Mouse (Mus musculus) left cerebral cortex, postnatal 25 days (tissue): ENCODE measurements at regions not wholly inside any gene's neighbourhood (a gene's known extent, or its start where the extent isn't known, plus 50 kb on each side); places are given as distances from the start of the nearest gene placed in this dataset.

Source experiments
- DNase-seq, 2 experiments: peaks; one replicate each; pipeline ENCODE4 v3.0.0; 2022; ENCODE audit warnings: low spot score in 2 of 2, mixed read lengths in 1 of 2
- intact Hi-C: fragments of 180-260 bp; cut with DNase I; formaldehyde crosslinking; loops from one replicate; pipeline ENCODE4 v1.15.1; 2025

DNA sequence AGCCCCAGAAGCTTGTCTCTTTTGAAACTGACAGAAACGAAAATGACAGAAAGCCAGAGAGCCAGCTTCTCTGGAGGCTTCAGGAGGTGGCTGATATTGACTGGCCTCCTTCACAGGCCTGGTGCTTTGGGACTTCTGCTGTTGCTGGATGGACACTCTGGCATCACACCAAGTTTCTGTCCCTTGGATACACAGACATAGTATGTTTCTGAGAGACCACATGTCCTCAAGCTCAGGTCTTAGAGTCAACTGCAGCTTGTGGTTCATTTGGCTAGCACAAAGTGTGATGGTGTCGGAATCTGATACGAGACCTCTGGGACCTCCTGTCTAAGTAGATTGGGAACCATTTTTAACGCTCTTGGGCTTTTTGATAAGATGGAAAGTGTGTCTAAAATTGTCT, 502.0 kb downstream of the Sqor start:
- no peak for DNase-seq

DNA sequence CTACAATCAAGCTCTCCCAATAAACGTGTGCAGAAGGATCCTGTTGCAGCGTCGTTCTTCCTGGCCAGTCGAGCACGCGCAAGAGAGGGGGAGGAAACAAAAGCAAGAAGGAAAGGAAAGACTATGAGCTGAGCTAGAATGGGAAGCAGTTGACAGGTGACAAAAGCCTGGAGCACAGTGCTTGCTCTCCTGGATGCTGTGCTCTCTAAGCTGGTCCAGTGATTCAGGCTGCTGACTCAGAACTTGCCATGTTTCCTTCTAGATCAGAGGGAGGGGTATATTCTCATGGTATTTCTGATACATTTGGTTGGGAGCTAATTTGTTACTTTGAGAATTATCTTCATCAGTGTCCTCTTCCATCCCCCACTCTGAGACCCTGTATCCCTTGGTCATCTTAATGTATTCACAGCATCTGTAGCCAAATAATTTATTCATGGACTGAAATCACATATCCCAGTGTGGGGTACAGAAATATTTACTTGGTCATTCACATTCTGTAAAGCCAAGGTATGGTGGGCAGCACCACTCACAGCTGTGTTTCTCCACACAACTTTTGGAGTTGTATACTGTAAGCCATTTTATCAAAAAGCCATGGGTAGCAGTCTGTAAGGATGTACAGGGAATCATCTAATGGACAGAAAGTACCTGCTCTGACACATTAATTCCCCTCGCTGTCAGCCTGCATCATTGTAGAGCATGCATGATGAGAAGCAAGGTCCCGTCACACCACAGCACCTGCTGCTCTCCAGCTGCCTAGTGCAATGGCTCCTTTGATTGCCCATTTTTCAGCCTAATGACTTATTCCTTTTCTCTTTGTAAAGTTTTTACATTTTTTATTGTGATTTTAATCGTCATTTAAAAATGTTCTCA, 510.1 kb downstream of the Sqor start:
- intact Hi-C loops = no loop called here
- DNase-seq = no peak

More for the DNA sequence above, 502.0 kb downstream of the Sqor start:
- intact Hi-C loops = no loop called here

DNA sequence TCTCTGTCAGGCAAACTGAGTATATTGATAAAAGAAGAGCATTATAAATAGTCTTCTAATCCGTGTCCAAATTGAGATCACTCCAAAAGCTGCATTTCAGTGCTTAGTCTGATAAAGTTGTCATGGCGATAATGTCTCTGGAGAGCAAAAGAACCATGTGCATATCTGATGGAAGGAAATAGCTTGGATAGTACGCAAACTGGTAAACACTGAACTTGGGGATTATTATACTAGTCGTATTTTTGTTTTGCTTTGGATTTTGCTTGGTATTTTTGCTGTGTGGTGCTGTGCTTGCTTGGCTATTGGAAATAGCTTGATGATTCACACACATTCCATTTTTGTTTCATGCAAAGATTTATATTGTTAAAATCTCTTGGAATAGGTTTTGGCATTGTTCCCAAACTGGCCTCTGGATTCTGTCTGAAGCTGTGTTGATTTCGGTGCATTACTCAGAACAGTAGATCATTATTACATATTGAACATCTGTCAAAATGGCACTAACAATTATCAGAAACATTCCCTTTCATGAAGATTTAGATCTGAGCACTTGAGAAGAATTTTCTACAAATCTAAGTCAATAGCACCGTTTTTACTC, 510.8 kb downstream of the Sqor start:
- peak; percentile 5 to 18 for DNase-seq
- intact Hi-C loops = no loop called here

DNA sequence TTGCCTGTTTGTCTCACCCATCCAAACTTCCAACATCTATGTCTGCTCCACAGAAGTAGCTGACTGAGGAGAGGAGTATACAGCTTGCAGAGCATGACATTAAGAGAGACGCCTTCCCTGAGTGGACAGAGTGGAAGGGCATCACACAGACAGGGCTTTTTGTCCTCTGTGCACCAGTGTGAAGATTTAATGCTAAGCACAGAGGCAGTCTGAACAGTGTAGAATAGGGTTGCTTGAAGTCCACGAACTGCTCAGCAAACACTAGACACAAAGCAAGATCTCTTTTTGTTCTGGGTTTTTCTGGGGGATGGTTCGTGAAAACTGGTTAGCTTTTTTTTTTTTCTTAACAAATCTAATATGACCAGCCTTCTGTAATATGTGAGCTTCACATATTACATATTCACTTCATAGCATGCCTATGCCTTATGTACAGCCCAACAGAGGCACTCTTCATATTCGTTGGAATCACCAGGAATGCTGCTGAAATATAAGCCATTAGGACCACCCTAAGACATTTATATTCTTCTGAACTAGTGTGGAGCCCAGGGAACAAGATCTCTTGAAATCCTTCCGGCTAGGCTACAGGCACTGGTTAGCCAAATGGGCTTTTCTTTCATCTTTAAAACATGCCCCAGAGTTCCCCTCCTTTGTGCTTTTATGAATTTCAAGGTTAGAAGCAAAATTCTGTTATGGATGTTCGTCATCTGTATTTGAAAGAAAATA, 546.7 kb downstream of the Sqor start:
- intact Hi-C loops = loop anchor here (5.0 kb wide), 2 partner anchors 781 to 1616 kb away; no protein-coding TSS in a partner anchor

DNA sequence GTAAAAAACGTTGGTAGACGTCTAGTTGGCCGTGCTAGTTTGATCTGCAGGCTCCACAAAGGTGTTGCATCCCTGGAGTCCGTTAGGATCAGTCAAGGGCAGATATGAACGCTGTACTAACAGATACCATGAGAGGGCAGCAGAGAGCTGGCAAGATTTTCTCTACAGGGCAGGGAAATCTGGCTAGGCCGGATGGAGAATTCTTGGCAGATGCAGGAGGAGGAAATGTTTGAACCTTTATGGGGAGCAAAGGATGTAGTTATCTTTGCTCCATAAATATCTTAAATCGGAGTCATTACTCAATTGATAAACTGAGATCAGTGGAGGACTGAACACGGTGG, 547.2 kb downstream of the Sqor start:
- intact Hi-C loops = loop anchor here (5.0 kb wide), 2 partner anchors 780 to 1615 kb away; no protein-coding TSS in a partner anchor
- peak; percentile 81 to 88 for DNase-seq

More for the DNA sequence above, 546.7 kb downstream of the Sqor start:
- no peak for DNase-seq

DNA sequence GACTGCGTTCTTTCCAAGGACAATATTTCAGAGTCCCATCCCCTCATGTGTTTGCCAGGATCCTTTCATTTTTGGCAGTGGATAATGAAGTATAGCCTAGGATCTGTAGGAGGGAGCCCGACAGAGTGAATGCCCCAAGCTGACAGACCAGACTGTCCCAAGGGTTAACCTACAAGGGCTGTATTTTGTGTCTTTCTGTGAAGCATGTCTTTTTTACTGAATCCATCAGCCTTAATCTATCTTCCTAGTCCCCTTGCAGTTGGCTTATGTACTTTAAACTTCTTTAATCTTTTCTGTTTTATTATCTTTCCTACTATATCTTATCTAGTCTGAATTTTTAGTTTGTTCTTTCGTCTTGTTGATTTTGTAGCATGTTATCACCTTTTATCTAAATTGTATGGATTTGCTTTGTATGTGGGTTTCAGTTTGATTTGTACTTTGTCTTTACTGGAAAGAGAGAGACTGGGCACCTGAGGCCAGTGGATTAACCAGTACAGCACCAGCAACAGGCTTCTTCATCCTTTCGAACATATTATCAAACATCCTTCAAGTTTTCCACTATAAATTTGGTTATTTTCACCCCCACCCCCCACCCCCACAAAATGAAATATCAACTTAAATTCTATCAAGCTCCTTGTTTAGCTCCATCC, 555.5 kb downstream of the Sqor start:
- no peak for DNase-seq
- intact Hi-C loops = no loop called here

DNA sequence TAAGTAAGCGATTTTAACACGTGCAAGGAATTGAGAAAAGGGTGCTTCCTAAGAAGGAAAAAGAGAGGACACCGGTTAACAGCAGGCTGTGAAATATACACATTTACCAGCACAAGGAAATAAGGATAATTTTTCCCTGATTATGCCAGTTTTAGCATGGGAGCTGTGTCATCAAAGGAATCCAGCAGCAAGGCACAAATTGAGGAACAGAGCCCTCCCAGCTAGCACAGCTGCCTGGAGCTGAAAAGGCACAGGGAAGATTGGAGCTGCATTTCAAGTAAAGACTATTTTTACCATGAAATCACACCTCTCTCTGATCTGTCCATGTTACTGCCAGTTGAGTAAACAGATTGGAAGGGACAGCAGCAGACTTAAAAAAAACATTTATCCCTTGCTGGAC, 558.7 kb downstream of the Sqor start:
- intact Hi-C loops = no loop called here
- peak; percentile 23 to 64 for DNase-seq

DNA sequence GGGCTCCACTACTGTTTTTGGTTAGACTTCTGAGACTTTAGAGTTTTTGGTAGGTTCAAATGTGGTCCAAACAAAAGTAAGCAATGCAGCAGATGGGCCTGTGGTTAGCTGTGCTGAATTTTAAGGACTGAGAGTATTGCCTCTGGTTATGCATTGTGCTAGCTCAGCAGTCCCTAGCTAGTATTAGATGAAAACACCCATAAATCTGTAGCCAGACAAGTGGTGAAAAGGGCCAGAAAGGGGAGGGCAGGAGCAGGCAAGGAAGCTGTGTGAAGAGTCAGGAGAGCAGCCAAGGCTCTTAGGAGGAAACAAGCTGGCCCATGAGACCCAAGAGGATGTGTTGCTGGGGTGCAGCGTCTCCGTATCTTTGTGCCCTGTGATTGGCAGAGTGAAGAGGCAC, 559.9 kb downstream of the Sqor start:
- no peak for DNase-seq
- intact Hi-C loops = no loop called here

- DNase-seq = peak; percentile 5 to 33
- intact Hi-C loops = no loop called here
These were observed 584.7 kb downstream of the Sqor start for GRCm38 (mm10) chr2:123349625-123350346.

DNA sequence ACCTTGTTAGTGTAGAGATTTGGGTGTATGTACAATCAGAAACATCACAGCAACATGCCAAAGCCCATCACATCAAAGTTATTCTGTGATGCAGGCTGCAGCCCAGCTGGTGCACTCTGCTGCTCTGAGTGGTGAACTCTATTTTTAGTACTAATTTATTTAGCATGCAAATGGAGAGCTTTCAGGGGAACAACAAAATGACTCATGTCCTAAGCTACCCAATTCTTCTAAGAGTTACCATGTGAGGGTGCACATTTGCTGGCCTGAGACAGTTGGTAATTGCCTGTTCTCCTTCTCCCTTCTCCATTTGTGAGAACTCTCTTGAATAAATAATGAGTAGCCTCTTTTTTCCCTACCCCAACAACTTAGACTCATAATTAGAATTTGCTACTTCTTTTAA, 599.2 kb downstream of the Sqor start:
- intact Hi-C loops = loop anchor here (10.0 kb wide), 1 partner anchor 551 kb away; no protein-coding TSS in a partner anchor
- peak in 1 of 2 experiments; percentile 47 for DNase-seq

DNA sequence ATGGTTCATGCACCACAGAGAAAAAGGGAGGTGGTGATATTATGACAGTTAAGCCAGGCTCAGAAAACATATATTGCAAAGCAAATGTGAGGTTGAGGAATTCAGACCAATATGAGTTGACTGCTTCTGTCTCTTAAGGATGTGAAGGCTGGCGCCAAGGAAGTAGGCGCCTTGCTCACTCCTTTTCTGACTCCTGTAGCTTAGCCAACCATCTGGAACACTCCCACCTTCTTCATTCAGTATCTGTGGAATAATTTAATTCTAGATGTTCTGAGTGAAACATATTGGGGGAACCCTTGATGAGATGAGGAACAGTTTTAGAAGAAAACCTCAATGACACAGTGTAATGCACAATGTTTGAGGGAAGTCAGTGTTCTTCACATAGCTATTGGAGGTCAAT, 601.5 kb downstream of the Sqor start:
- peak in 1 of 2 experiments; percentile 86 for DNase-seq
- intact Hi-C loops = loop anchor here (10.0 kb wide), 1 partner anchor 548 kb away; no protein-coding TSS in a partner anchor

GRCm38 (mm10) chr2:123385622-123386418, 620.8 kb downstream of the Sqor start:
- intact Hi-C loops = no loop called here
- DNase-seq = no peak

DNA sequence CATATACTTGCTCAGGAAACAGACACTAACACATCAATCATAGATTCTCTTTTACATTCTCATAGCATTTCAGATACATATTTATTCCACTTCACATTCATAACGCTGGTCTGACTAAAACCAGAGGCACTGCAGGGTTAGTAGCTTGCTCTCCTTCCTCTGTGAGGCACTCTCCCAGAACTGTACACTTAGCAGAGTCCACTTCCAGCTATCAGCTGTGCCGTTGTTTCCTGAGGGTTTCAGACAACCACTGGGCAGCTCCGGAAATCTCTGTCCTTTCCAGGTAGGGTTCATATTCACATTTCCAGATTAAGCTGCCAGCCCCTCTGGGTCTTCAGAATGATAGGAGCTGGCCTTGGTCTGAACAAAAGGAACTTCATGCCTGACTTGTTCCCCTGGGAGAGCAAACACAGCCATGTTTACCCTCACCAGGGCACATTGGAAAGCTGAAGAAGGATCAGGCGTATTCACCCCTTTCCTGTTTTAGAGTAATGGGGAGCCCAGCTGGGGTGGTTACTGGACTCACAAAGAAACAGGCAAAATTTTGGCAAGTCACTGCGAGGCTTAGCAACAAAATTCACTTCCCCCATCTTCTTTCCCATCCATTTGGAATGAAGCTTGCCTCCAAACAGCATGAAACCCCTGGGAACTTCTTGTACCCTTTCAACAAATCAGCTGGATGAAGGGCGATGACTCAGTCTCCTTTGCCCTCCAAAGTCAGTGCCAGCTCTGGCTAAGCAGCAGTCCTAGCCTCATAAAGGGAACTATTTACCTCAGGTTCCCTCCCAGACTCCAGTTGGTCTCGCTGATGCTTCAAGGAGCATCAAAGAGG, 622.0 kb downstream of the Sqor start:
- intact Hi-C loops = no loop called here
- peak in 1 of 2 experiments; percentile 30 for DNase-seq

DNA sequence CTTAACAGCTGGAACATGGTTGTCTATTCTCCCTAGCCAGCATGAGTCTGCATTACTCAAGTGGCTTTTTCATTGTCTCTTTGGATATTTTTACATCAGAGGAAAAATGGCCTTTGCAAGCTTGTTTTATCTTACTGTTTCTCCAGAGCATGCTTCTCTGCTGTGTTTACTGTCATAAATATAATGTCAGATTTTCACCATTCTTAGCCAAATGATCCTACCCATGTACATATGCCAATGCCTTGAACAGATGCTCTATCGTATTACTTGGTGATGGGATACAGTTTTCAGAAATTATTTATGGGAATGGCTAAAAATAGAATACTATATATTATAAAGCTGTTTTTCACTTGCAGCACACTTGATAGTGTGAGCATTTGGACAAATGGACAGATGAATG, 625.9 kb downstream of the Sqor start:
- intact Hi-C loops = no loop called here
- no peak for DNase-seq

DNA sequence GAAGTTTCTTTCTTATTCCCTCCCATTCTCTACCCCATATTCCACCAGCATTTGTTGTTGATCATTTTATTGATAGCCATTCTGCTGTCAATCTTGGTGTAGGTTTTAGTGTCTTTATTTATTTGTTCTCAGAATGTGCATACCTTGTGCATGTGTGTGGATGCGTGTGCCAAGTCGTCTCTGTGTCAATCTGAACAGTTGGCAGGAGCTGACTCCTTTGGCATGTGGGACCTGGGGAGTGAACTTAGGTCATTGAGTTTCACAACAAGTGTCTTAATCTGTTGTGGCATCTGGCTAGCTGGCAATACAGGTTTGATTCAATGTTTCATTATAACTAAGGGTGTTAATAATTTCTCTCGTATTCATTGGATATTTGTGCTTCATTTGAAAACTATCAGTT, 629.3 kb downstream of the Sqor start:
- intact Hi-C loops = no loop called here
- no peak for DNase-seq

DNA sequence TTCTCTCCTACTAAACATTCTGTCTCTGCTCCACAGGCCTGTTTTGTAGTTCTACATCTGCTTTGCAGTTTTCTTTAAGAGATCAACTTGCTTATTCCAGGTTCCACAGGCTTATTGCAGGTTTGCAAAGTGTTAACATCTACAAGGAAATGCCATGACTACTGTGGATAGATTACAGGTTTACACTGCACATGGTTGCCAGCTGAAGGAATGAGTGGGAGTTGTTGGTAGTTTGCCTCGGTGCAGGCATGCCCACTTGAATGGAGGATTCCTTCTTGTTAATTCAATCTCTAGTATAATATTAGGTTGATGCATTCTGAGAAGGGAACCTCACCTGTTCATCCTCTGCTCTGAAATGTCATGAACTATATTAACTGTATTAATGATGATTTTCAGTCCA, 632.5 kb downstream of the Sqor start:
- intact Hi-C loops = no loop called here
- peak in 1 of 2 experiments; percentile 46 for DNase-seq

DNA sequence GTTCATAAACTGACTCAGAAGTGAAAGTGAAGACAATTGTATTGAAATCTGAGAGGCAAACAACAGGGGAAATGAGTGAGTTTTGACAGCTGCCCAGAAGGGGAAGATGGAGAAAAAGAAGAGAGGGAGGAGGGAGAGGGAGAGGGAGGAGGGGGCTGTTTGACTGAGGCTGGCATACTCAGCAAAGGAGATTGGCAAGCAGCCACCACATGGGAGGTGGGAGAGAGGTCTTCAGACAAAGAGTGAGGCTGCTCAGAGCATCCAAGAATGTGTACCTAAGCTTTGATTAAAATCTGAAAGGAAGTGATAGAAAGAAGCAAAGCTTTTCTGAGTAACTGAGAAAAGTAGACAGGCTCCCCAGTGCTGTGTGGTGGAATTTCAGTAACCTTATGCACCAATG, 636.0 kb downstream of the Sqor start:
- intact Hi-C loops = no loop called here
- DNase-seq = no peak

DNA sequence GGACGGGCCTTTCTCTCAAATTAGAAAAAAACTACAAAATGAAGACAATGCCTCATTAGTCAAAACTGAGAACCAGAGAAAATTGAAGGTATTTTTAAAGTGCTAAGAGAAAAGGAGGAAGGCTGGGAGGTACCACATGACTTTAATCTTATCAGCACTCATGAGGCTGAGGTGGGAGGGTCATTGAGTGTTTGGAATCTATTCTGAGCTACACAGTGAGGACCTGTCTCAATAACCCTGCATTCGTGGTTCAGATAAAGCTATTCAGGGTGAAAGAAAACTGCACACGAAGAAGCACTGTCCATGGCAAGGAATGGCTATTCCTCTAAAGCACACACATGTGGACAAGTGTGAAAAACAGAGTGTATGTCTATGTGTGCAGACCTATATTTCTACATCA, 644.0 kb downstream of the Sqor start:
- intact Hi-C loops = no loop called here
- DNase-seq = no peak
